Mouse (Mus musculus) cortical plate, adult 2 months (tissue): ENCODE measurements at regions not wholly inside any gene's neighbourhood (a gene's known extent, or its start where the extent isn't known, plus 50 kb on each side); places are given as distances from the start of the nearest gene placed in this dataset.

Experiments
- CTCF ChIP-seq: fragments of 200-500 bp; IDR thresholded peaks from 2 replicates; pipeline ENCODE4 v1.5.1; 2011; ENCODE audit warnings: mild to moderate bottlenecking, control low read depth, low read length; ENCODE audit not compliant: insufficient read depth; ENCODE audit errors: extremely low read depth
- POLR2A ChIP-seq: fragments of 200-500 bp; IDR thresholded peaks from 2 replicates; pipeline ENCODE4 v1.6.1; 2011; ENCODE audit warnings: mild to moderate bottlenecking, low read length, control low read depth; ENCODE audit not compliant: insufficient read depth; ENCODE audit errors: extremely low read depth

GRCm38 (mm10) chr11:26972533-26973081 is 378.8 kb upstream of the Vrk2 start:
- no peak for TF ChIP-seq CTCF
- no peak for TF ChIP-seq POLR2A
